Mouse (Mus musculus) forebrain, embryonic 14.5 days (tissue): ENCODE results near the gene Taar1. TPM values are rescaled to one million over a fixed set of nuclear protein-coding genes. Genes with fewer than 3 reads are reported as not detected.

Source experiments
- ATAC-seq: fragments of 200-750 bp; cut with Nextera tagmentation; 2 replicates; pipeline ENCODE4 v1.8.0; 2017; ENCODE audit warnings: mild to moderate bottlenecking, moderate library complexity
- DNase-seq: peaks from one replicate; pipeline ENCODE4 v3.0.0-alpha.2; 2015; ENCODE audit warnings: low spot score
- H3K27ac ChIP-seq: fragments of 300-500 bp; sonication (generic); 2 replicates; pipeline ENCODE4 v1.5.1; 2014; ENCODE audit warnings: low read depth, mild to moderate bottlenecking, control low read depth, low read length, moderate library complexity
- H3K27me3 ChIP-seq: fragments of 300-500 bp; sonication (generic); replicated peaks from 2 replicates; pipeline ENCODE4 v1.6.1; 2014; ENCODE audit warnings: low read length, control low read depth, mixed read lengths; ENCODE audit not compliant: control insufficient read depth, insufficient read depth
- H3K36me3 ChIP-seq: fragments of 300-500 bp; sonication (generic); 2 replicates; pipeline ENCODE4 v1.6.1; 2014; ENCODE audit warnings: low read length, control low read depth; ENCODE audit not compliant: control insufficient read depth, insufficient read depth
- H3K4me1 ChIP-seq: fragments of 300-500 bp; sonication (generic); 2 replicates; pipeline ENCODE4 v1.6.1; 2014; ENCODE audit warnings: antibody characterized with exemption, low read length, control low read depth; ENCODE audit not compliant: control insufficient read depth, insufficient read depth
- H3K4me2 ChIP-seq: fragments of 300-500 bp; sonication (generic); 2 replicates; pipeline ENCODE4 v1.6.1; 2014; ENCODE audit warnings: mild to moderate bottlenecking, control low read depth, low read length
- H3K4me3 ChIP-seq: fragments of 300-500 bp; sonication (generic); 2 replicates; pipeline ENCODE4 v1.5.1; 2014; ENCODE audit warnings: low read depth, low read length, control low read depth
- H3K9ac ChIP-seq: fragments of 300-500 bp; sonication (generic); 2 replicates; pipeline ENCODE4 v1.6.1; 2014; ENCODE audit warnings: mild to moderate bottlenecking, low read length, control low read depth, moderate library complexity
- H3K9me3 ChIP-seq: fragments of 300-500 bp; sonication (generic); replicated peaks from 2 replicates; pipeline ENCODE4 v1.6.1; 2016; ENCODE audit warnings: low read length, control low read depth, mixed read lengths; ENCODE audit not compliant: control insufficient read depth
- whole genome bisulfite sequencing: fragments of 180-500 bp; shearing (Covaris S2); extraction: QIAGEN DNeasy Blood & Tissue Kit; methylation state at CpG from one replicate; pipeline ENCODE4 v1.1.7; 2014; 5-methylcytosine and 5-hydroxymethylcytosine counted together
- polyA plus RNA-seq: library from polyadenylated mRNA; unstranded; fragments of >200 nt; fragmentation: Nextera tagmentation; extraction: Ambion mirVana; gene quantifications from 2 replicates; pipeline ENCODE4 v1.2.1, GENCODE M21; 2014

Taar1 gene
- not detected in 2 replicates for polyA plus RNA-seq

DNA sequence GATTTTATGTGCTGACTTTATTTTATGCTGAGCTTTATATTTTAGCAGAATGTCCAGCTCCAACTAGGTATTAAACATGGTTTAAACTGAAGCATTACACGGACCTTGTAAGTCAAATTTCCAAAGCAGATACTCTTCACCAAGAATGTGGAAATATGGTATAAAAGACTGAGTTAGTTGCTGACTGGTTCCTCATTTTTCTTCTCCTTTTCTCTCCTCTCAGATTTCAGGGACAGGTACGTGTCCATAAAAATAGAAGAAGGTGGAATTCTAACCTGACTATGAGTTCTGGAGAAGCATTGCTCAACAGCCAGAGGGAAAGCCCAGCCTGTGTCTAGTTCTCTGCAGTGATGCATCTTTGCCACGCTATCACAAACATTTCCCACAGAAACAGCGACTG, at the start of gene Taar1:
Taar1 (plus strand) TSS at position 301 of the 400 bp plus-strand sequence.
- H3K36me3 ChIP-seq, result no peaks in the 10 kb centered on the region
- DNase-seq (no peak), ATAC-seq (no peak)
- WGBS, result 88% methylated on average over 4 of the region's 4 CpGs
- H3K27ac ChIP-seq, result no peak within 1 kb of the TSS
- H3K4me3 ChIP-seq, result no peak within 1 kb of the TSS
- H3K4me2 ChIP-seq, result no peak within 1 kb of the TSS
- H3K9me3 ChIP-seq, result no peaks in the 10 kb centered on the region
- H3K27me3 ChIP-seq, result no peaks in the 10 kb centered on the region
- H3K9ac ChIP-seq, result no peak within 1 kb of the TSS
- H3K4me1 ChIP-seq, result no peaks in the 10 kb centered on the region

DNA sequence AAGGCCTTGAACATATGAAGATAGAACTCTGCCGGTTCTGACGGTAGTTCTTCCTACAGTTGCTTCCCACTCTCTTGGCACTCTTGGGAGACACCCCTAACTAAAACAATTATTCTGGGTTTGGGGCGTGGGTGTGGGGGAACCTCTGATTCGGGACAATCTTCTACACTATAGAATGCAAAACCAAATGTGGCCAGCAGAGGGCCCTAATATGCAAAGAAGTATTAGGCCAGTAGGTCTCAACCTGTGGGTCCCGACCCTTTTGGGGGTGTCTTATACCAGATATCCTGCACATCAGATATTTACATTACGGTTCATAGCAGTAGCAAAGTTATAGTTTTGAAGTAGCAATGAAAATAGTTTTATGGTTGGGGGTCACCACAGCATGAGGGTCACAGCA, 39.5 kb upstream of the Taar1 start:
- Histone ChIP-seq H3K9me3 (no peaks in the 10 kb centered on the region), H3K27ac (no peak overlapping the region), H3K4me3 (no peak overlapping the region), H3K27me3 (no peaks in the 10 kb centered on the region), H3K36me3 (no peaks in the 10 kb centered on the region), H3K4me2 (no peak overlapping the region), H3K4me1 (no peaks in the 10 kb centered on the region), H3K9ac (no peak overlapping the region)
- WGBS, result 90% methylated on average over 6 of the region's 6 CpGs
- no peak for DNase-seq
- ATAC-seq, result no peak

DNA sequence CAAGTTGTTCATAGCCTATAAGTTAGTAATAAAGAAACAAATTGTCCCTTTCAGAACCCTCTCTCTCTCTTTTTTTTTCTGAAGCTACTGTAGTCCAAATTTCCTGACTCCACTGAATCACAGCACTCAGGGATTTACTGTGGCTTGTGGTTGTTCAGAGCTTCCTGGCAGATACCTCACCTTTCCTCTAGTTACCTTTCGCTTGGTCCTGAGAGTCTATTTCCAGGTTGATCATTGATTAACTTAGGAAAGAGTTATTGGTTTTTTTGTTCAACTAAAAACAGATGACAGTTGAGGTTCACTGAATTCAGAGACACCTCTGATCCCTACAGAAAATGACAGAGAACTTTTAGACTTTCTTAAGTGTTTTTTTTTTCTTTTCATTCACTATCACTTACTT, 35.2 kb upstream of the Taar1 start:
- Histone ChIP-seq H3K9me3 (no peaks in the 10 kb centered on the region), H3K9ac (no peak overlapping the region)
- 93% methylated on average over 1 of the region's 1 CpGs for WGBS

DNA sequence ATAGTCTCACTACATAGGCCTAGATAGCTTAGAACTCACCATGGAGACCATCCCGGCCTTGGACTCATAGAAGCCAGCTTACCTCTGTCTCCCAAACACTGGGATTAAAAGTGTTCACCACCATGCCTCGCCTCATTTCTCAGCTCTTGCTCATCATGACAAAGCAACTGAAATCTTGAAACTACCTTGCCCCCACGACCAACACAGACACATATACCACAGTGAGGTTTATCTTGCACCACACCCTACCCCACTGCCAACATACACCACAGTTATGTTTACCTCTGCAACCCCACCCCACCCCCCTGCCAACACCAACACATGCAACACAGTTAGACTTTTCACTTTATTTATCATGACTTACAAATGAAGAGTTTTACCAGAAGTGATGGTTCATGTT, 34.1 kb upstream of the Taar1 start:
- no peak overlapping the region for H3K4me3 ChIP-seq
- no peaks in the 10 kb centered on the region for H3K36me3 ChIP-seq
- no peak for DNase-seq
- H3K27ac ChIP-seq, result no peak overlapping the region
- H3K4me2 ChIP-seq, result no peak overlapping the region
- 81% methylated on average over 3 of the region's 3 CpGs for WGBS
- H3K4me1 ChIP-seq, result no peaks in the 10 kb centered on the region
- ATAC-seq, result no peak
- no peaks in the 10 kb centered on the region for H3K9me3 ChIP-seq
- no peaks in the 10 kb centered on the region for H3K27me3 ChIP-seq
- H3K9ac ChIP-seq, result no peak overlapping the region

More for the DNA sequence above, 35.2 kb upstream of the Taar1 start:
- ATAC-seq (no peak), DNase-seq (no peak)
- Histone ChIP-seq H3K4me1 (no peaks in the 10 kb centered on the region), H3K4me3 (no peak overlapping the region), H3K27ac (no peak overlapping the region), H3K27me3 (no peaks in the 10 kb centered on the region), H3K4me2 (no peak overlapping the region), H3K36me3 (no peaks in the 10 kb centered on the region)

DNA sequence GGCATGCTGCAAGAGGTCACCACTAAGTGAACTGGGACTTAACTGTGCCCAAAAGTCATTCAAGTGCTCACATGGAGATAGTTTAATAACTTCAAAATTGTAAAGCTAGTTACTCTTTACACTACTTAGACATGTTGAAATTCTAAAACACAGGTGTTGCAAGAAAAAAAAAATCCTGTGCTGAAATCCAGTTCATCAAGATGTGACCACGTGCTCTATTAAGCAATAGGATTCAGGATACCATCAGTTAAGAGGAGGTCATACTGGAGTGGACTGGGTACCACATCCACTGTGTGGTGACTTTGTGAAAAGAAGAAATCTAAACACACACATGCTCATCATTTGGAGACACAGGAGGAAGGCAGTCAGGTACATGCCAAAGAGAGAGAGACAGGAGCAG, 27.2 kb upstream of the Taar1 start:
- Histone ChIP-seq H3K27me3 (no peaks in the 10 kb centered on the region), H3K36me3 (no peaks in the 10 kb centered on the region), H3K9me3 (no peaks in the 10 kb centered on the region), H3K4me3 (no peak overlapping the region), H3K9ac (no peak overlapping the region), H3K27ac (no peak overlapping the region), H3K4me1 (no peaks in the 10 kb centered on the region), H3K4me2 (no peak overlapping the region)
- no peak for DNase-seq
- ATAC-seq, result no peak
- 80% methylated on average over 1 of the region's 1 CpGs for WGBS

DNA sequence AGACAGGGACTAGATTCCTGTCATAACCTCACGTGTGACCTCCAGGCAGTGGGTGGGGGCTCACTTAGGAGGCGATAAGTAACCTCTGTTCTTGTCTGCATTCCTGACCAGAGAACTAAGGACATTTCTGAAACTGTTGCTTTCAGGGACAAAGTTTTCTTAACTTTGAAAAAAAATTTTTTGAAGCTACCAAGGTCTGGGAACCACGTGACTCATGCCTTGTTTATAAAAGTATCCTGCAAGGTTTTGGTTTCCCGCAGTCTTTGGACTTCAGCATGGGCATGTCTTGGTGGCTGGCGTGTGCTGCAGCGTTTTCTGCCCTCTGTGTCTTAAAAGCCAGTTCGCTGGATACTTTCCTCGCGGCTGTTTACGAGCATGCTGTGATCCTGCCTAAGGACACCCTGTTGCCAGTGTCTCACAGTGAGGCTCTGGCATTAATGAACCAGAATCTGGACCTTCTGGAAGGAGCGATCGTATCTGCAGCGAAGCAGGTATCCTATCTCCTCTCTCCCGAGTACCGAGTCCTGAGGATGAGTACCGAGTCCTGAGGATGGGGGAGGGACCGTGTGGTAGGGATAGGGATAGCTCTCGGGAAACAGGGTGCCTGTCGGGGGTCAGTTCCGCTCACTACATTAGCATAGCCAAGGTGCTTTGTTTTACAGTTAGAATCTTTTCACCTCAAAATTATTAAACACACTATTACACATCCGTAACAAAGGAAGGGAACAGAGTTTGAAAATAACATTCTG, 25.4 kb upstream of the Taar1 start, which contains the start of gene Vnn1:
Vnn1 (plus strand) TSS at position 88 of the 749 bp plus-strand sequence.
- Histone ChIP-seq H3K27ac (no peak within 1 kb of the TSS), H3K4me2 (peak within 1 kb of the TSS; percentile 26; the same call in 1 of the 2 replicates), H3K4me3 (no peak within 1 kb of the TSS), H3K27me3 (no peaks in the 10 kb centered on the region), H3K9ac (no peak within 1 kb of the TSS), H3K4me1 (no peaks in the 10 kb centered on the region), H3K36me3 (no peaks in the 10 kb centered on the region), H3K9me3 (no peaks in the 10 kb centered on the region)
- DNase-seq, result no peak
- WGBS, result 45% methylated on average over 21 of the region's 21 CpGs
- no peak for ATAC-seq

DNA sequence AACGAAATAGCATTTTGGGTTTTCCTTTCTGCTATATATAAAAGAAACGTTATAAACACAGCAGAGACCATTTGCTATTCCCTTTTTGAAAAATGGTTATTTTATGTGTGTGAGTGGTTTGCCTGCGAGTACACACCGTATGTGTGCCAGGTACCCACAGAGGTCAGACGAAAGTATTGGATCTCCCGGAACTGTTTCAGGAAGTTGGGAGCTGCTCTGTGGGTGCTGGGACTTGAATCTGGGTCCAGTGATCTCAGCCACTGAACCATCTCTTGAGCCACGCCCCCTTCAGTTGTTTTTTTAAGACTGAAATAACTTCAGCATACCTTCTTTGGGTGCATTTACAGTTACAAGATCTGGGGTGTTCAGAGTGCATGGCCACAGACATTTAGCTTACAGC, 24.8 kb upstream of the Taar1 start:
- WGBS, result 84% methylated on average over 7 of the region's 7 CpGs
- Histone ChIP-seq H3K36me3 (no peaks in the 10 kb centered on the region), H3K9me3 (no peaks in the 10 kb centered on the region), H3K27ac (no peak overlapping the region), H3K27me3 (no peaks in the 10 kb centered on the region), H3K4me3 (no peak overlapping the region), H3K4me2 (no peak overlapping the region), H3K4me1 (no peaks in the 10 kb centered on the region), H3K9ac (no peak overlapping the region)
- no peak for DNase-seq
- ATAC-seq, result no peak

DNA sequence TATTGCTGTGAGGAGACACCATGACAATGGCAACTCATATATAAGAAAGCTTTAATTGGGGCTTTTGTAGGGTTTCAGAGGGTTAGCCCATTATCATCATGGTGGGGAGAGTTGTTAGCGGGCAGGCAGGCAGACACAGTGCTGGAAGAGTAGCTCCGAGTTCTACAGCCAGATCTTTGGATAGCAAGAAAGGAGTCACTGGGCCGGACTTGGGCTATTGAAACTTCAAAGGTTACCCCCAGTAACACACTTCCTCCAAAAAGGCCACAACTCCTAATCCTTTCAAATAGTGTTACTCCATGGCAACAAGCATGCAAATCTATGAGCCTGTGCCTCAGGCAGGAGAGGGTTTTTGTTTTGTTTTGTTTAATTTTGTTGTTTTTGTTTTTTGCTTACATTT, 19.0 kb upstream of the Taar1 start:
- H3K27ac ChIP-seq, result no peak overlapping the region
- H3K27me3 ChIP-seq, result no peaks in the 10 kb centered on the region
- WGBS, result 7% methylated on average over 3 of the region's 3 CpGs
- DNase-seq (peak; percentile 9), ATAC-seq (peak; percentile 40; the same call in 1 of the 2 replicates)
- no peaks in the 10 kb centered on the region for H3K4me1 ChIP-seq
- no peaks in the 10 kb centered on the region for H3K36me3 ChIP-seq
- H3K9ac ChIP-seq, result no peak overlapping the region
- H3K9me3 ChIP-seq, result no peaks in the 10 kb centered on the region
- no peak overlapping the region for H3K4me3 ChIP-seq
- H3K4me2 ChIP-seq, result no peak overlapping the region

DNA sequence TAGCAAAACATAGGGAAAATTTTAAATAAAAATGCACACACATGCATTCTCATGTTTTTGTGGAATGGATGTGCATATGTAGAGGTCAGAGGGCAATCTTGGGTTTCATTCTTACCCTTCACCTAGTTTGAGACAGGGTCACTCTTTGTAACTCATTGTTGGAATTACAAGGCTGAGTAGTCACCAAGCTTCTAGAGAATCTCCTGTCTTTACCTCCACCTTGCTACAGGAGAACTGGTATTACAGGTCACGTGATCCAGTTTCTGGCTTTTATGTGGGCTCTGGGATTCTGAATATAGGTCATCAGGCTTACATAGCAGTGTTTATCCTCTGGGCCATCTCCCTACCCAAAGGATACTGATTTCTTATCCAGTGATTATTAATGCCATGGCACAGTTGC, 14.5 kb upstream of the Taar1 start:
- H3K27ac ChIP-seq, result no peak overlapping the region
- no peak overlapping the region for H3K4me3 ChIP-seq
- no peaks in the 10 kb centered on the region for H3K27me3 ChIP-seq
- no peak overlapping the region for H3K4me2 ChIP-seq
- 93% methylated on average over 1 of the region's 1 CpGs for WGBS
- H3K9ac ChIP-seq, result no peak overlapping the region
- no peak for ATAC-seq
- no peaks in the 10 kb centered on the region for H3K36me3 ChIP-seq
- H3K4me1 ChIP-seq, result no peaks in the 10 kb centered on the region
- no peak for DNase-seq
- H3K9me3 ChIP-seq, result no peaks in the 10 kb centered on the region
